Mouse (Mus musculus) limb, embryonic 11.5 days (tissue): ENCODE data around the gene Snx30. TPM values are rescaled to one million over a fixed set of nuclear protein-coding genes. Genes with fewer than 3 reads are reported as not detected.

ENCODE experiments used
- ATAC-seq: fragments of 200-750 bp; cut with Nextera tagmentation; 2 replicates; pipeline ENCODE4 v1.8.0; 2017; ENCODE audit warnings: low read depth; ENCODE audit not compliant: insufficient number of reproducible peaks, low FRiP score, low TSS enrichment
- DNase-seq: peaks from one replicate; pipeline ENCODE4 v3.0.0-alpha.2; 2015; ENCODE audit warnings: low spot score
- H3K27ac ChIP-seq: fragments of 300-500 bp; sonication (generic); replicated peaks from 2 replicates; pipeline ENCODE4 v1.5.1; 2014; ENCODE audit warnings: low read depth, mild to moderate bottlenecking, low read length
- H3K27me3 ChIP-seq: fragments of 300-500 bp; sonication (generic); 2 replicates; pipeline ENCODE4 v1.6.1; 2014; ENCODE audit warnings: mild to moderate bottlenecking, low read length, mixed read lengths; ENCODE audit not compliant: control insufficient read depth, insufficient read depth
- H3K36me3 ChIP-seq: fragments of 300-500 bp; sonication (generic); 2 replicates; pipeline ENCODE4 v1.6.1; 2014; ENCODE audit warnings: mild to moderate bottlenecking, low read length, moderate library complexity, mixed read lengths; ENCODE audit not compliant: control insufficient read depth, insufficient read depth
- H3K4me1 ChIP-seq: fragments of 300-500 bp; sonication (generic); 2 replicates; pipeline ENCODE4 v1.6.1; 2014; ENCODE audit warnings: low read length, mixed read lengths; ENCODE audit not compliant: control insufficient read depth, insufficient read depth
- H3K4me2 ChIP-seq: fragments of 300-500 bp; sonication (generic); 2 replicates; pipeline ENCODE4 v1.6.1; 2014; ENCODE audit warnings: low read depth, mild to moderate bottlenecking, moderate library complexity; ENCODE audit not compliant: severe bottlenecking
- H3K4me3 ChIP-seq: fragments of 300-500 bp; sonication (generic); 2 replicates; pipeline ENCODE4 v1.5.1; 2014; ENCODE audit warnings: low read depth, low read length
- H3K9ac ChIP-seq: fragments of 300-500 bp; sonication (generic); 2 replicates; pipeline ENCODE4 v1.6.1; 2014; ENCODE audit warnings: mild to moderate bottlenecking, low read length
- H3K9me3 ChIP-seq: fragments of 300-500 bp; sonication (generic); 2 replicates; pipeline ENCODE4 v1.6.1; 2016; ENCODE audit warnings: low read length; ENCODE audit not compliant: control insufficient read depth
- WGBS: fragments of 180-500 bp; shearing (Covaris S2); extraction: QIAGEN DNeasy Blood & Tissue Kit; methylation state at CpG from one replicate; pipeline ENCODE4 v1.1.7; 2014; 5-methylcytosine and 5-hydroxymethylcytosine counted together
- polyA plus RNA-seq: library from polyadenylated mRNA; unstranded; fragments of >200 nt; fragmentation: Nextera tagmentation; extraction: Ambion mirVana; gene quantifications from 2 replicates; pipeline ENCODE4 v1.2.1, GENCODE M21; 2014

Snx30 gene
- polyA plus RNA-seq = 6.4 and 6.5 TPM in 2 replicates

DNA sequence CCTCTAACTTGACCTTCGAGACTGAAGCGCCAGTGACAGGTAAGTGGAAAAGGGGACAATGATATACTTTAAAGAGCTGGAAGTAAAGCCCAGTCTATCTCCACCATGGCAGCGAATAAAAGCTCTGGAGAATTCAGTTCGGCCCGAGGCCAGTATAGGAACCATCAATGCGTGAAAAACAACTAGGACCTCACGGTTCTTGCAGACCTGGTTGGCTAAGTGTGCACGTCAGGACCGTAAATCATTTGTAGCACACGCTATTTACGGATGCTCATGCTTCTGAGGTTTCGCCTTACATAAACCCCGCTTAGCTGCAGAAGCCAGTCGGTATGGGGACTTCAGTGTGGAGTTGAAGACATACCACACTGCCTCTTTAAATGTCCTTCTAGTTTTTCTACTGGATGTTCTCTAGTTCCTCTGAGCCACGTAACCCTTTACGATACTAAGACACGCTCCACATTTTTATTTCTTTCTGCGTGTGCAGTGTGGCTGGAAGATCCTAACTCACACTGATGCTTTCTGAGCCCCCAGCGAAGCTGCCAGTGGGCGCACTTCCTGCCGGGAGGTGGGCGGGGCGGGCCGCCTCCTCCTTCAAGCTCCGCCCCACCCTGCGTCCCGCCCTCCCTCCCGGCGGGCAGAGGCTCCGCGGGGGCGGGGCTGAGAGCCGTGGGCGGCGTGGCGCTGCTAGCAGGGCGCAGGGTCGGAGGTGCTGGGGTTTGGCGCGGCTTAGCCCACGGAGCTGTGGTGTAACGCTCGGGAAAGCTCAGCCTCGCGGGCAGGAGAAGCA lies at the start of gene Snx30:
Gene Snx30 (plus strand): TSS at position 660 of the 787 bp plus-strand sequence.
- ATAC-seq = peak; percentile 95
- H3K27me3 ChIP-seq = no peaks in the 10 kb centered on the region
- H3K9me3 ChIP-seq = no peaks in the 10 kb centered on the region
- peak within 1 kb of the TSS; percentile 99 for H3K4me2 ChIP-seq
- WGBS = 3% methylated on average over 36 of the region's 45 CpGs
- H3K36me3 ChIP-seq = no peaks in the 10 kb centered on the region
- peak; percentile 88 for DNase-seq
- H3K4me3 ChIP-seq = peak within 1 kb of the TSS; percentile 86
- 0 out of 2 replicates have a peak within 1 kb of the TSS, but pooled peaks have one; percentile 14 for H3K27ac ChIP-seq
- H3K9ac ChIP-seq = peak within 1 kb of the TSS; percentile 74
- H3K4me1 ChIP-seq = no peaks in the 10 kb centered on the region

GRCm38 (mm10) chr4:59756332-59757082 lies 49.1 kb upstream of the Snx30 start:
- DNase-seq = no peak
- H3K9me3 ChIP-seq = no peaks in the 10 kb centered on the region
- no peak for ATAC-seq
- no peaks in the 10 kb centered on the region for H3K36me3 ChIP-seq
- no peaks in the 10 kb centered on the region for H3K27me3 ChIP-seq
- no peaks in the 10 kb centered on the region for H3K4me1 ChIP-seq
- no peak overlapping the region for H3K4me3 ChIP-seq
- 95% methylated on average over 9 of the region's 9 CpGs for WGBS
- H3K4me2 ChIP-seq = no peak overlapping the region
- H3K9ac ChIP-seq = no peak overlapping the region
- H3K27ac ChIP-seq = no peak overlapping the region

DNA sequence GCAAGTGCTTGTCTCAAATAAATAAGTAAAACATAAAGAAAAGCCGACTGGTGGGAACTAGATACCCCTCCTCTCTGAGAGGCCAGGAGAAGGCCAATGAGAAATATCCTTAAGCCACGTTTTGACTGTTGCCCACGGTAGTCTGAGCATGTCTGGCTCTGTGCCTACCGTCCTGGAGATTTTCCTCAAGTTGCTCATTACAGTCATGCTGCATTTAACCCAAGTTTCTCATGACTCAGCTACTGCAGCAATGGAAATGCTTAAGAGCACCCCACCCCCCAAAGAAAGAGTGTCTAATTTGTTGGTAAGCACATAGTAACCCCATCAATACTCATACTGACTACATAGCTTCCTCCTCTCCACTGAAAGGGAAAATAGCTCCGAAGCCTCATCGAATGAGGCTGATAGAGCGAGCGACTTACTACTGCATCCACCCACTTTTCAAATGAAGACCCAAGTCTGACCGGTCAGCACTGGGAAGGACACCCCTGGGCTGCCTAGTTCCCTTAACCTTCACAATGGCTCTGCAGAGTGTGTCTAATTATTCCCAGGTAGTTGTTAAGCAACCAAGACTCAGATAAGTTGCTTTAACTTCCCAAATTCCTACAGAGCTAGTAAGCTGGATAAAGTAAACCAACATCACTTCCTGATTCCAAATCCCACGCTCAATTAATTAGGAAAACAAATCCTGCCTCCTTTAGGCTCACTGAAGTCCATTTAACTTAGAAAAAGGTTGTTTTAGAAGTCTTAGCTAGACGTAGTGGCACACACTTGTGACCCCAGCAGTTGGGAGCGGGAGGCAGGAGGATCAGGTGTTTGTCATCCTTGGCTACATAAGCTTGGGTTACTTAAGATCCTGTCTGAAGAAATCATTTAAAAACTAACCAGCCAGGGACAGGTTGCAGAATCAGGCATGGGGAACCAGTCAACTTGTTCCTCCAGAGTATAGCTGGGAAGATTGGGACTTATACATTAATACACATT lies 47.9 kb upstream of the Snx30 start:
- ATAC-seq = no peak
- Histone ChIP-seq H3K4me1 (no peaks in the 10 kb centered on the region), H3K36me3 (no peaks in the 10 kb centered on the region), H3K4me2 (no peak overlapping the region), H3K9me3 (no peaks in the 10 kb centered on the region), H3K27me3 (no peaks in the 10 kb centered on the region), H3K4me3 (no peak overlapping the region), H3K27ac (no peak overlapping the region), H3K9ac (no peak overlapping the region)
- no peak for DNase-seq
- 85% methylated on average over 12 of the region's 12 CpGs for WGBS

DNA sequence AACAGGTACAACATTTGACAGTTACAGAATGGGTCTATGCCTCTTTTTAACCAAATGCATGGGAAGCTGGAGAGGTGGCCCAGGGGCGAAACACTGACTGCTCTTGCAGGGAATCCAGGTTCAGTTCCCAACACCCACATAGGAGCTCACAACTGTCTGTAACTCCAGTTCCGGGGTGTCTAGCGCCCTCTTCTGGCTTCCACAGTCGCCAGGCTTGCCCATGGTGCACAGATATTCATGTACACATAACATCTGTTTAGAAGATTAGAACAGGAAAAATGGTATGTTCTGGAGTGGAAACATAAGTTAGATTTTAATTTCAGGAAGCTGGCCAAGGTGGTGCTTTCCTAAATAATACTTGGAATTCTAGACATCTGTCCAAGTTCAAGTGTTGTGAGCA lies 45.6 kb upstream of the Snx30 start:
- H3K27me3 ChIP-seq = no peaks in the 10 kb centered on the region
- no peaks in the 10 kb centered on the region for H3K36me3 ChIP-seq
- ATAC-seq (no peak), DNase-seq (no peak)
- no peaks in the 10 kb centered on the region for H3K9me3 ChIP-seq
- 71% methylated on average over 4 of the region's 4 CpGs for WGBS
- no peaks in the 10 kb centered on the region for H3K4me1 ChIP-seq
- H3K4me3 ChIP-seq = no peak overlapping the region
- no peak overlapping the region for H3K27ac ChIP-seq
- H3K9ac ChIP-seq = no peak overlapping the region
- no peak overlapping the region for H3K4me2 ChIP-seq

DNA sequence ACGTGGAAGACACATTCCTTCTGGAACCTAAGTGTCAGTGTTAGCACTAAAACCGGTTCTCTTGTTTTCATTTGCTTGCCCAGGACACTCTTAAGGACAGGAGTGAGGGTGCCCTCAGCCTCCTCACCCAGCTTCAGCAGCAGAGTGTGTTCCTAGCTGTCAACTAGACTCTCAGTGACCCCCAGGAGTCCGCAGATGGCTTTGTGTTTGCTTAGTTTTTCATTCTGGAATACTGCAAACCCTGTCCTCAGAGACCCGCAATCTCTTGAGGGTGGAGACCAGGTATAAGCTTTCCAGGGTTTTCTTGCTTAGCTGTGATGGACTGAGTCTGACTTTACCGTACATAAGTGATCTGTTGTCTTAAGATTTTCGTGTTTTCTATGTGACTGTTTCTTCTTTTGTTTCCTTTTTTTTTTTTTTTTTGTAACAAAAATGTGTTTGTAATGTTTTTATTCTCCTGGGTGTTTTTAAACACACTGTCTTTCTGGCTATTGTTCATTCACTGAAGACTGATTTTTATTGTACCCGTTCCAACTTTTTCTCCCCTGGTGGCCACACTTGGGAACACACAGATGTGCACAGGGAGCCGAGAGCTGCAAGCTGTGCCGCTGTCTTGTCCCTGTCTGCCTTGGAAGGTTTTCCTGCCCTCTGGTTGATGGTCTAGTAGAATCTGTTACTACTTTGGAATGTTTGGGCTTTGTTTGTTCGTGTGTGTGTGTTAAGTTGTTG lies 44.8 kb upstream of the Snx30 start:
- 65% methylated on average over 10 of the region's 10 CpGs for WGBS
- peak; percentile 36 for DNase-seq

GRCm38 (mm10) chr4:59761365-59761729 lies 44.3 kb upstream of the Snx30 start:
- no peaks in the 10 kb centered on the region for H3K4me1 ChIP-seq
- no peak overlapping the region for H3K9ac ChIP-seq
- ATAC-seq = no peak
- H3K4me3 ChIP-seq = no peak overlapping the region
- 90% methylated on average over 4 of the region's 4 CpGs for whole genome bisulfite sequencing
- H3K9me3 ChIP-seq = no peaks in the 10 kb centered on the region
- H3K27me3 ChIP-seq = no peaks in the 10 kb centered on the region
- no peak for DNase-seq
- H3K4me2 ChIP-seq = no peak overlapping the region
- no peaks in the 10 kb centered on the region for H3K36me3 ChIP-seq
- H3K27ac ChIP-seq = no peak overlapping the region

More for the DNA sequence above, 44.8 kb upstream of the Snx30 start:
- ATAC-seq = no peak
- no peak overlapping the region for H3K9ac ChIP-seq
- H3K27me3 ChIP-seq = no peaks in the 10 kb centered on the region
- H3K36me3 ChIP-seq = no peaks in the 10 kb centered on the region
- H3K27ac ChIP-seq = no peak overlapping the region
- no peaks in the 10 kb centered on the region for H3K9me3 ChIP-seq
- H3K4me2 ChIP-seq = no peak overlapping the region
- H3K4me3 ChIP-seq = no peak overlapping the region
- H3K4me1 ChIP-seq = no peaks in the 10 kb centered on the region

GRCm38 (mm10) chr4:59764950-59765349 lies 40.7 kb upstream of the Snx30 start:
- DNase-seq = no peak
- Histone ChIP-seq H3K9ac (no peak overlapping the region), H3K4me3 (no peak overlapping the region), H3K36me3 (no peaks in the 10 kb centered on the region), H3K4me2 (no peak overlapping the region), H3K27me3 (no peaks in the 10 kb centered on the region), H3K4me1 (no peaks in the 10 kb centered on the region), H3K9me3 (no peaks in the 10 kb centered on the region), H3K27ac (no peak overlapping the region)
- 79% methylated on average over 7 of the region's 7 CpGs for WGBS
- no peak for ATAC-seq
